Mouse (Mus musculus) forebrain, embryonic 15.5 days (tissue): ENCODE measurements around the gene Igfals. TPM values are rescaled to one million over a fixed set of nuclear protein-coding genes. Genes with fewer than 3 reads are reported as not detected.
A peak's percentile ranks its signal among the peaks of the same experiment; 100 is the strongest.

Experiments used
- ATAC-seq: fragments of 200-750 bp; cut with Nextera tagmentation; replicated peaks from 2 replicates; pipeline ENCODE4 v1.8.0; 2017; ENCODE audit warnings: mild to moderate bottlenecking, moderate TSS enrichment, moderate library complexity
- H3K27ac ChIP-seq: fragments of 300-500 bp; sonication (generic); replicated peaks from 2 replicates; pipeline ENCODE4 v1.5.1; 2015; ENCODE audit warnings: mild to moderate bottlenecking, inconsistent platforms
- H3K27me3 ChIP-seq: fragments of 300-500 bp; sonication (generic); 2 replicates; pipeline ENCODE4 v1.6.1; 2015; ENCODE audit warnings: inconsistent platforms
- H3K36me3 ChIP-seq: fragments of 300-500 bp; sonication (generic); 2 replicates; pipeline ENCODE4 v1.6.1; 2015; ENCODE audit warnings: mild to moderate bottlenecking, inconsistent platforms
- H3K4me1 ChIP-seq: fragments of 300-500 bp; sonication (generic); 2 replicates; pipeline ENCODE4 v1.6.1; 2015; ENCODE audit warnings: inconsistent platforms
- H3K4me2 ChIP-seq: fragments of 300-500 bp; sonication (generic); replicated peaks from 2 replicates; pipeline ENCODE4 v1.6.1; 2015; ENCODE audit warnings: mild to moderate bottlenecking, inconsistent platforms
- H3K4me3 ChIP-seq: fragments of 300-500 bp; sonication (generic); 2 replicates; pipeline ENCODE4 v1.5.1; 2015; ENCODE audit warnings: mild to moderate bottlenecking, inconsistent platforms
- H3K9ac ChIP-seq: fragments of 300-500 bp; sonication (generic); replicated peaks from 2 replicates; pipeline ENCODE4 v1.6.1; 2015; ENCODE audit warnings: mild to moderate bottlenecking, inconsistent platforms
- H3K9me3 ChIP-seq: fragments of 300-500 bp; sonication (generic); 2 replicates; pipeline ENCODE4 v1.6.1; 2016; ENCODE audit warnings: inconsistent platforms
- WGBS: fragments of 180-500 bp; shearing (Covaris S2); methylation state at CpG from one replicate; pipeline ENCODE4 v1.1.7; 2015; ENCODE audit warnings: mixed read lengths; 5-methylcytosine and 5-hydroxymethylcytosine counted together
- polyA plus RNA-seq: library from polyadenylated mRNA; unstranded; fragments of >200 nt; fragmentation: Nextera tagmentation; extraction: Ambion mirVana; gene quantifications from 2 replicates; pipeline ENCODE4 v1.2.1, GENCODE M21; 2015

Igfals gene
- 0.11 TPM in 1 of 2 replicates, not detected in the other for polyA plus RNA-seq

DNA sequence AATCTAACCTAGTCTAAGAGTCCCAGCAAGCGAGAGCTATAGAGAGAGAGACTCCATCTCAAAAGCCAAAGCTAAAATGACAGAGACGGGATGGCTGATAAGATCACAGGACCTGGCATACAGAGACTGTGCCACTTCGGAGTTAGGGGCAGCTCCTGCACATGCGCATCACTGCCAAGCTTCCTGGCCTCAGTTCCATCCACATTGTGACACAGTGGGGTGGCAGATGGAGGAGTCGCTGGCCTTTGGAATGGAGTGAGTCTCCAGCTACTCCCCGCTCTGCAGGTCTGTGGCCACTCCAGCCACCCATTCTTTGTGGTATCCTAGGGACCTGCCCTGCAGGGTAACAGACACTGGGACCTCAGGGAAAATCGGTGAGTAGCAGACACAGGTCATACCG lies at the start of gene Igfals:
TSS of gene Igfals (plus strand) at position 222 of the 400 bp plus-strand sequence.
- Histone ChIP-seq H3K27ac (no peak within 1 kb of the TSS), H3K4me3 (no peak within 1 kb of the TSS), H3K9ac (no peak within 1 kb of the TSS), H3K36me3 (peaks cover 22% of the 10 kb centered on the region), H3K9me3 (no peaks in the 10 kb centered on the region), H3K4me2 (no peak within 1 kb of the TSS), H3K4me1 (no peaks in the 10 kb centered on the region), H3K27me3 (no peaks in the 10 kb centered on the region)
- no peak for ATAC-seq
- 91% methylated on average over 8 of the region's 8 CpGs for WGBS

DNA sequence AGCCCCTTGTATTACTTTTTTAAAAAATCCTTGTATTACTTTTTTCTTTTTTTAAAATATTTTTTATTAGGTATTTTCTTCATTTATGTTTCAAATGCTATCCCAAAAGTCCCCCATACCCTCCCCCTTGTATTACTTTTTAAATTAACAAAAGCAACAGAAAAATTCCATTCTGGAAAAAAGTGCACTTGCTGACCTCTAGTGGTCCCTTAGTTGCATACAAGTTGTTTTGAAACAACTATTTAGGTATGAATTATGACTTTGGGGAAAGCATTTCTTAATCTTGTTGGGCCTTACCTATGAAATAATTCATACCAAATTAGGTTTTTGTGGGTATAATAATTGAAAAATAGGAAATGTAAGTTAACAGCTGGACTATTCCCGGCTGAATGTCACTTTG lies 48.3 kb upstream of the Igfals start:
- WGBS = 33% methylated on average over 1 of the region's 1 CpGs
- no peak for ATAC-seq
- no peak overlapping the region for H3K9ac ChIP-seq

GRCm38 (mm10) chr17:24818172-24818571 lies 47.6 kb upstream of the Igfals start:
- H3K27ac ChIP-seq = no peak overlapping the region
- 53% methylated on average over 6 of the region's 6 CpGs for WGBS
- ATAC-seq = no peak

More for the DNA sequence above, 48.3 kb upstream of the Igfals start:
- Histone ChIP-seq H3K4me1 (no peaks in the 10 kb centered on the region), H3K27ac (no peak overlapping the region), H3K9me3 (no peaks in the 10 kb centered on the region), H3K36me3 (no peaks in the 10 kb centered on the region), H3K27me3 (peaks cover 4% of the 10 kb centered on the region; the same call in 1 of the 2 replicates), H3K4me2 (no peak overlapping the region), H3K4me3 (no peak overlapping the region)

DNA sequence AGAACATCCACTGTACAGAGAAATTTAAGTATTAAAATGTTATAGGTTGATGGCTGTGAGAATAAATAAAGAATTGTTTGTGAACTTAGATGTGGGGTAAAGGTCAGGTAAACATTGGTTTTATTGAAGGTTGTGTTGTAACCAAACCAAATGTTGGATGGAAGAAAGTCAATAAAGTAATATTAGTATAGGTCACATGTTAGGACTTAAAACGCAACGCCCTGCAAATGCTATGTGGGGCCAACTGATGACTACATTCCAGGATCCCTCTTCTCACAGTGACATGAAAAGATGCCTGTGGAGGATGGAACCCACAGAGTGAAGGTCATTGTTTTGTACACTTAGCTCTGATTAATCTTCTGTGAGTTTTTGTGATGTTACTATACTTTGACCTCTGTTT lies 46.3 kb upstream of the Igfals start:
- no peak overlapping the region for H3K4me3 ChIP-seq
- WGBS = 65% methylated on average over 2 of the region's 2 CpGs
- no peaks in the 10 kb centered on the region for H3K27me3 ChIP-seq
- no peaks in the 10 kb centered on the region for H3K36me3 ChIP-seq
- no peak for ATAC-seq
- no peak overlapping the region for H3K9ac ChIP-seq
- H3K4me1 ChIP-seq = no peaks in the 10 kb centered on the region
- no peak overlapping the region for H3K4me2 ChIP-seq
- no peak overlapping the region for H3K27ac ChIP-seq
- H3K9me3 ChIP-seq = no peaks in the 10 kb centered on the region

More at GRCm38 (mm10) chr17:24818172-24818571, 47.6 kb upstream of the Igfals start:
- Histone ChIP-seq H3K36me3 (no peaks in the 10 kb centered on the region), H3K9me3 (no peaks in the 10 kb centered on the region), H3K4me2 (no peak overlapping the region), H3K4me3 (no peak overlapping the region), H3K27me3 (peaks cover 4% of the 10 kb centered on the region; the same call in 1 of the 2 replicates), H3K9ac (no peak overlapping the region), H3K4me1 (no peaks in the 10 kb centered on the region)

GRCm38 (mm10) chr17:24821351-24822280 lies 44.2 kb upstream of the Igfals start:
- Histone ChIP-seq H3K36me3 (no peaks in the 10 kb centered on the region), H3K4me3 (no peak overlapping the region), H3K9me3 (no peaks in the 10 kb centered on the region), H3K27ac (no peak overlapping the region), H3K27me3 (no peaks in the 10 kb centered on the region; the same call in 1 of the 2 replicates), H3K4me2 (no peak overlapping the region), H3K9ac (no peak overlapping the region), H3K4me1 (no peaks in the 10 kb centered on the region)
- WGBS = 62% methylated on average over 3 of the region's 3 CpGs
- ATAC-seq = no peak

DNA sequence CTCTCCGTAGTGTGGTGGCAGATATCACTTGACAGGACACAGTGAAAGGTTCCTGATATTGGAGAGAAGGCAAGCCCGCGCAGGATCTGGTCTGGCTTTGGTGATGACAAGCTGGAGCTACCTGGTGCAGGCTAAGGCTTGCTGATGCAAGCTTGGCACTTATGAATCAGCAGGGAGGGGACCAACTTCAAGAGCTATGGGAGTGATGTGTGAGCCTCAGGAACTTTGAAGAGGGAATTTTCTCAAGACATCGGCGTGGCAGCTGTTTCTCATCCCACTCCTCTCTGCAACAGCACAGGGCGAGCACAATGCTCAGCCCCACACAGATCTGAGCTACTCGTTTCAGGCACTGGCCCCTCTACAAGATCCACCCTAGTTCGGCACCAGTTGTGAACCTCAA lies 26.0 kb upstream of the Igfals start, which contains the start of gene Hagh:
TSS of gene Hagh (plus strand) at position 302 of the 400 bp plus-strand sequence.
- Histone ChIP-seq H3K9me3 (no peaks in the 10 kb centered on the region), H3K27me3 (peaks cover 5% of the 10 kb centered on the region; the same call in 1 of the 2 replicates), H3K4me1 (no peaks in the 10 kb centered on the region), H3K27ac (no peak within 1 kb of the TSS), H3K36me3 (no peaks in the 10 kb centered on the region), H3K4me3 (no peak within 1 kb of the TSS), H3K9ac (no peak within 1 kb of the TSS), H3K4me2 (no peak within 1 kb of the TSS)
- no peak for ATAC-seq
- WGBS = 75% methylated on average over 8 of the region's 8 CpGs

DNA sequence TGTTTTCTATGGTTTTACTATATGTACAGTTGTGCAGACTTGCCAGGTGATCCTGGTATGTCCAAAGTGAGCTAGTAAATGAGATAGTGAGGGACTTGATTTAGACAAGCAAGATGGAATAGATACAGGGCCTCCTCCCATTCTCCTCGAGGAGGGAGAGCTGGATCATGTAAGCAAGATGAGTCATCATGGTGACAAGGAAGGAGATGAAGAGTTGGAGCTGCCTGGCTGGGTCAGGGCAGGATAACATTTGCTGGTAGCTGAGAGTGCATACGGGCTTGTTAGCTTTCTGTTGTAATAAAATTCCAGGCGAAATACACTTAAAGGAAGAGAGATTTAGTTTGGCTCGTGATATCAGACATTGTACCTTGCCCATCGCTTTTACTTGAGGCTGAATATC lies 25.5 kb upstream of the Igfals start:
- Histone ChIP-seq H3K4me2 (no peak overlapping the region), H3K9me3 (no peaks in the 10 kb centered on the region), H3K9ac (no peak overlapping the region), H3K36me3 (no peaks in the 10 kb centered on the region), H3K4me3 (no peak overlapping the region), H3K27me3 (peaks cover 5% of the 10 kb centered on the region; the same call in 1 of the 2 replicates), H3K27ac (no peak overlapping the region), H3K4me1 (no peaks in the 10 kb centered on the region)
- no peak for ATAC-seq
- WGBS = 67% methylated on average over 5 of the region's 5 CpGs

- Histone ChIP-seq H3K4me1 (no peaks in the 10 kb centered on the region), H3K4me3 (no peak overlapping the region), H3K9me3 (no peaks in the 10 kb centered on the region), H3K36me3 (no peaks in the 10 kb centered on the region), H3K27me3 (peaks cover 5% of the 10 kb centered on the region; the same call in 1 of the 2 replicates), H3K4me2 (no peak overlapping the region), H3K9ac (no peak overlapping the region), H3K27ac (no peak overlapping the region)
- ATAC-seq = no peak
- WGBS = 51% methylated on average over 4 of the region's 4 CpGs
These were observed 24.7 kb upstream of the Igfals start for GRCm38 (mm10) chr17:24841133-24841532.

- WGBS = 61% methylated on average over 2 of the region's 2 CpGs
- H3K9ac ChIP-seq = no peak overlapping the region
- H3K27me3 ChIP-seq = peaks cover 5% of the 10 kb centered on the region; the same call in 1 of the 2 replicates
- H3K4me2 ChIP-seq = no peak overlapping the region
- no peak for ATAC-seq
- no peaks in the 10 kb centered on the region for H3K9me3 ChIP-seq
- no peaks in the 10 kb centered on the region for H3K36me3 ChIP-seq
- H3K4me1 ChIP-seq = no peaks in the 10 kb centered on the region
- H3K27ac ChIP-seq = no peak overlapping the region
- no peak overlapping the region for H3K4me3 ChIP-seq
These were observed 23.2 kb upstream of the Igfals start for GRCm38 (mm10) chr17:24842631-24843030.

DNA sequence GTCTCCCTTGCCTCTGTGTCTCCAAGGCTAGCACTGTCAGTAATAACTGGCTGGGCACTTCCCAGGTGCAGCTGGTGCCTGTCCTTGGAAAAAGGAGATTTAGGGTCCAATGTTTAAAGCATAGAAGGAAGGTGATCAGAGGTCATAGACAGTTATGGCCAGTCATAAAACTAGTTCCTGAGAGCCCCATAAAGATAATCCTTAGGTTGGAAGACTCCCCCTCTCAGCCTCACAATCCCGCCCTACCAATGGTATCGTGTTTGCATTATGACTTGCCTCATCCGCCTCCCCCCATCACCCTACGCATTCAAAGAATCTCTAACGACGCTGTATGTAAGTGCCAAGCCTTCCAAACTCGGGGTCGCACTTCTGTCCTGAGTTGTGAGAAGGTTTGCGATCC lies 21.3 kb upstream of the Igfals start:
- peaks cover 14% of the 10 kb centered on the region for H3K4me1 ChIP-seq
- 55% methylated on average over 9 of the region's 9 CpGs for WGBS
- ATAC-seq = no peak
- no peak overlapping the region for H3K4me2 ChIP-seq
- no peaks in the 10 kb centered on the region for H3K36me3 ChIP-seq
- H3K4me3 ChIP-seq = no peak overlapping the region
- H3K27ac ChIP-seq = no peak overlapping the region
- H3K27me3 ChIP-seq = peaks cover 5% of the 10 kb centered on the region; the same call in 1 of the 2 replicates
- no peaks in the 10 kb centered on the region for H3K9me3 ChIP-seq
- no peak overlapping the region for H3K9ac ChIP-seq

DNA sequence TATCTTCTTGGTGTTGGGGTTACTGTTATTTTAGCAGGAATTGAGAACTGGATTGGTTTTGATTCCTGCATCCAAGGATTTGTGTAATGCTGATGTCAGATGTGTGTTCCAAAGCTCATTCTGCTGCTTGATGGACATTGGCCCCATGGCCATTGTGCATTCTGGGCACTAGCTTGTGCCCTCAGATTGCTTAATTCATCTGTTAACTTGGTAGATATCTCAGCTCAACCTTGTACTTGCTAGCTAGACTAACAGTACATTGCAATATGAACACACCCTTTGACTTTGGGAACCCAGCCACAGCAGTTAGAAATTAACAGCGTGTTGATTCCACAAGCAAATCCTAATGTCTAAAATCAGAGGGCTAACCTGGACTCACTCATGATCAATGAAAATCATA lies 18.4 kb upstream of the Igfals start:
- Histone ChIP-seq H3K9me3 (no peaks in the 10 kb centered on the region), H3K4me1 (peaks cover 27% of the 10 kb centered on the region), H3K9ac (no peak overlapping the region), H3K4me2 (no peak overlapping the region), H3K27me3 (no peaks in the 10 kb centered on the region), H3K36me3 (no peaks in the 10 kb centered on the region), H3K4me3 (no peak overlapping the region), H3K27ac (no peak overlapping the region)
- no peak for ATAC-seq
- 98% methylated on average over 1 of the region's 1 CpGs for WGBS

- no peak for ATAC-seq
- no peaks in the 10 kb centered on the region for H3K9me3 ChIP-seq
- H3K4me1 ChIP-seq = peaks cover 27% of the 10 kb centered on the region
- no peak overlapping the region for H3K27ac ChIP-seq
- no peak overlapping the region for H3K9ac ChIP-seq
- no peaks in the 10 kb centered on the region for H3K27me3 ChIP-seq
- H3K4me2 ChIP-seq = peak overlapping the region; percentile 97; the same call in 1 of the 2 replicates
- 0 out of 2 replicates have a peak overlapping the region, but pooled peaks have one; percentile 2 for H3K4me3 ChIP-seq
- peaks cover 3% of the 10 kb centered on the region for H3K36me3 ChIP-seq
These were observed 17.2 kb upstream of the Igfals start for GRCm38 (mm10) chr17:24848600-24849031.
